Mouse (Mus musculus) testis, adult 2 months (tissue): ENCODE measurements around the gene Ak8.

ENCODE experiments used
- CTCF ChIP-seq: fragments of 200-500 bp; IDR thresholded peaks from 2 replicates; pipeline ENCODE4 v1.5.1; 2012; ENCODE audit warnings: low read depth, mild to moderate bottlenecking, inconsistent platforms, low read length, moderate library complexity; ENCODE audit not compliant: control insufficient read depth, insufficient read depth, insufficient replicate concordance
- POLR2A ChIP-seq: fragments of 200-500 bp; IDR thresholded peaks from 2 replicates; pipeline ENCODE4 v1.6.1; 2012; ENCODE audit warnings: low read depth, mild to moderate bottlenecking, inconsistent platforms, low read length, moderate library complexity; ENCODE audit not compliant: control insufficient read depth

- no peak for TF ChIP-seq CTCF
- no peak for TF ChIP-seq POLR2A
Observed at GRCm38 (mm10) chr2:28839501-28840221, 139.7 kb downstream of the Ak8 start.
